Mouse (Mus musculus): ENCODE measurements around the gene Wwc2. TPM values are rescaled to one million over a fixed set of nuclear protein-coding genes. Genes with fewer than 3 reads are reported as not detected.

Wwc2 gene
- polyA plus RNA-seq, 1 experiment from 2014 or later: 5.6 TPM

DNA sequence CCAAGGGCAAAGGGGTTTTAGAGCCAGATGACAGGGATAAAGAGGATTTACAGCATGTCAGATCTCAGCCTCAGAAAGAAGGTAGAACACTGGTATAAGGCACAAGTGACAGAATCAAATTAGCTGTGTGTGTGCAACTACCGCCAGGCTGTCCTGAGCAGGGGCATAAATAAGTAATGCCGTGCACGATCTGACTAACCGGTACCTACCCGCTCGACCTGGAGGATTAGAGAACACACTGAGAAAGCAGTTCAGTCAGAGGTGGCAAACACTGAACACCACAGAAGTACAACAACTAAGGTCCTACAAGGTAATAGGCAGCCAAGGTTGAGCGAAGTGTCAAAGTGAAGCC, 15.8 kb downstream of the Wwc2 start:
- Histone ChIP-seq H3K4me3 (ENCODE audit: inconsistent target) (no peak overlapping the region), H3K79me2 (ENCODE audit: inconsistent target) (peaks cover 48% of the 10 kb centered on the region; the same call in 1 of the 2 replicates)
- WGBS (ENCODE audit: missing documents): 54% methylated on average over 7 of the region's 7 CpGs

DNA sequence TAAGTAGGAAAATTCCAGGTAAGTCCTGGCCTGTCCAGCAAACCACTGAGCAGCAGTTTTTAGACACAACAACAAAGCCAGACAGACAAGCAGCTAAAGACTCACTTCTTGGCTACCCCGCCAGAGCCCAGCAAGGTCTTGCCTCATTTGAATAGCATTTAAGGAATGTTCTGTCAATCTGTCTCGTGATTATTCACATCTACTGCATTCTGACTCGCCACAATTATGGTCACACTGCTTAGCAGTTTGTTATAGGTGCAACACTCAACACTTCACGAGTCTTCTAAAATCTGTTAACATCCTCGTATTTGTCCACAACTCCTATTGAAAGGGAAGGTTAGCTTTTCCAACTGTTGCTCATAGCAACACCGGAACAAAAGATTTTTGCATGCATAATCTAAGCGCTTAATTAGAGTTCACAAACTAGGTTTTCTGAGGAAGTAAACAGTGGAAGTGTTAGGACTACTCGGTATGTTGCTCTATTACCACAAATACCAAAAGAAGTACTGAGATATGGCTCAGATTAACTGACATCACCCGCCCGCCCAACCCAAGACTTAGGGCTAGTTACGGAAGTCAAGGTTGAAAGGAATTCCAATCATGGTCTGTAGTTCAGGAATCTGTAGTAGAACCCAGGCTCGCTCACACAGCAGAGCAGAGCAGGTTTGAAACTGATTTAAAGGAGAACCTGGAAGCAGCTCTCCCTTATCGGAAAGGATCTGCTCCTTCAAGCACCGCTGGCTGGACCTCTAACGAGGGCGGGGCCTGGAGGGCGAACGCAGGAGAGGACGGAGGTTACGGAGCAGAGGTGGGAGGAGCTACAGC, 16.4 kb downstream of the Wwc2 start:
- no peaks in the 10 kb centered on the region for H3K36me3 ChIP-seq (ENCODE audit: inconsistent target)
- H3K4me3 ChIP-seq (ENCODE audit: inconsistent target): no peak overlapping the region
- H3K27ac ChIP-seq: no peak overlapping the region
- peaks cover 48% of the 10 kb centered on the region; the same call in 1 of the 2 replicates for H3K79me2 ChIP-seq (ENCODE audit: inconsistent target)
- WGBS (ENCODE audit: missing documents): 84% methylated on average over 20 of the region's 20 CpGs

More for the DNA sequence above, 15.8 kb downstream of the Wwc2 start:
- H3K27ac ChIP-seq: no peak overlapping the region
- H3K36me3 ChIP-seq (ENCODE audit: inconsistent target): no peaks in the 10 kb centered on the region

DNA sequence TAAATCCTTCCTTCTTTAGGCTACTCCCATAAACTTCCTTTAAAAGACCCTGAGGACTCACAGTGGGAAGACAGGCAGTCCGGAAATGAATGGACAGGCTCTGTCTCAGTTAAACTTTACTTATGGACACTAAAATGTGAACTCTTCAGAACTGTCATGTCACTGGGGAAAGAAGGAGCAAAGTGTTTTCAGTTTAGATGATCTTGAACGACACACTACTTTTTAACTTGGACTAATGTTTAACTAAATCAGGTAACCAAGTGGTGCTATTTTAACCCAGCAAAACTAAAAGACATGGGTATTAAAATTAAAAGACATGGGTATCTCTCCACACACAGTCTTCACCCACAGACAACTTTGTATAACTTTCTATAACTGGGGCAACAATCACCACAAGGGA, 19.6 kb downstream of the Wwc2 start:
- WGBS (ENCODE audit: missing documents): 90% methylated on average over 2 of the region's 2 CpGs
- H3K36me3 ChIP-seq (ENCODE audit: inconsistent target): no peaks in the 10 kb centered on the region
- peaks cover 34% of the 10 kb centered on the region; the same call in 1 of the 2 replicates for H3K79me2 ChIP-seq (ENCODE audit: inconsistent target)
- no peak overlapping the region for H3K4me3 ChIP-seq (ENCODE audit: inconsistent target)
- no peak overlapping the region for H3K27ac ChIP-seq

DNA sequence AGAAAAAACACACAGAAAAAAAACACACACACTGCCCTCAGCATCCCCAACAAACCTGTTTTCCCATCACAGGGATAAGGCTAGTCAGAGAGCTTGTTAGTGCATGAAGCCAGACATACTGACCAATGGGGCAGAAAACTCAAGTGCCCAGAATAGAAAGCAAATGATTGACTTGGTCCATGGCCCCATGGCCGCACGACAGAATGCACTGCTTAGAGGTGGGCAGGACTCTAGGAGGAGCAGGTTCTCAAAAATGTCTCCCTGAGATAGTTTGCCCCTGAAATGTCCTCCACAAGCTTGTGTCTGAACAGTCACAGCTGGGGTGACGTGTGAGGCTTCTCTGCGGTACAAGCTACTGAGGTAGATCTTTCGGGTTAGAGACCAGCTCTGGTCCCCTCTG, 20.1 kb downstream of the Wwc2 start:
- no peak overlapping the region for H3K27ac ChIP-seq
- 94% methylated on average over 5 of the region's 5 CpGs for WGBS (ENCODE audit: missing documents)

DNA sequence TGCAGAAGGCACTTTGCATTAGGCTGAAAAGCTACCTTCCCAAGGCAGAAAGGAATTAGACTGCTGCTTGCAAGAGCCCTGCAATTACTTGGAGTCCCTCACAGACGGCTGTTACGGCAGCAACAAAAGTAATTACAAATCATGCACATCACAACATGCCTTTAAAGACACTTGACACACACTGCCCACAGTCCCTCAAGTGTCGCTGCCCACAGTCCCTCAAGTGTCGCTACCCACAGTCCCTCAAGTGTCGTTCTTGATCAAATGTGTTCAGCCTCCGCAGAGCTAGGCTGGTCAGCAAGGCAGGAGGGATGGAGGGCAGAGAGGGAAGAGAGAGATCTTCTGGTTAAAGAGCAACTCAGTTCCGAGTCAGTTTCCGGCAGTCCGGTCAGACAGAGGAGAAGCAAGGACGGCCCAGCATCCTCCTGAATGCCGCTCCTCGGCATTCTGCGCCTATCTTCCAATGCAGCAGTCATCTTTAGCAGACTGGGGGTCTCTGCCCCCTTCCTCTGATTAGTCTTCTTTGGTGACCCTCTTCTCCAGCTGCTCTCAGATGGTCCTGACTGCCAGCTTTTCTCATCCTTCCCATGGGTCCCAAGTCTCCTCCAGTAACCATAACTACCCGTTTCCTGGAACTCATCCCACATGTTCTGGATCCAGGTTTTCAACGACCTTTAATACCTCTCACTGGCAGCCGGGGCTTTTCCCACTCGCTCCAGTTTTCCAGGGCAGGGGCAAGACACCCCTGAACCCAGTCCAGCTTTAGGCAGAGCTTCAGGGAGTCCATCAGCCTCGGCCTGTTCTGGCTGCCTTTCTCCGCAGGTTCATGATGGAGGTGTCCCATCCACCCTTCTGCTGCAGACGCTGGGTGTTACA, 23.4 kb downstream of the Wwc2 start:
- Histone ChIP-seq H3K27ac (no peak overlapping the region), H3K36me3 (ENCODE audit: inconsistent target) (no peaks in the 10 kb centered on the region), H3K4me3 (ENCODE audit: inconsistent target) (no peak overlapping the region), H3K79me2 (ENCODE audit: inconsistent target) (peaks cover 14% of the 10 kb centered on the region; the same call in 1 of the 2 replicates)
- 95% methylated on average over 20 of the region's 20 CpGs for WGBS (ENCODE audit: missing documents)

More for the DNA sequence above, 20.1 kb downstream of the Wwc2 start:
- Histone ChIP-seq H3K79me2 (ENCODE audit: inconsistent target) (peaks cover 32% of the 10 kb centered on the region; the same call in 1 of the 2 replicates), H3K4me3 (ENCODE audit: inconsistent target) (no peak overlapping the region), H3K36me3 (ENCODE audit: inconsistent target) (no peaks in the 10 kb centered on the region)

DNA sequence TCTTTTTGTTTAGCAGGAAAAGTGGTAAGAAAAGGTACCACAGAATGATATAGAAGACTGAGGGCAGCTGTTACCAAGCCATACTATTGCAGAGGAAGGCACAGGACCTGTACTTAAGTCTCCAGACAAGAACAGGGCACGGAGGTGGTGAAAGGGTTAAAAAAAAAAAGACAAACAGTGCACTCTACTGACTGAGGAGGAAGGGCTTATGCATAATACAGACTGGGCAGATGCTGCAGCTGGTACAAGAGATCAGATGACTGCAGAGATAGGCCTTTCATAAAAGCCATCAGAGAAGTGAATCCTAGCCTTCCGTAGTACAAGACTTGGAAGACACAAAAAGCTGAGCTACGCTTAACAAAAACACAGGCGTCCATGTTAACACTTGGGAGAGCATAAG, 28.2 kb downstream of the Wwc2 start:
- H3K4me3 ChIP-seq (ENCODE audit: inconsistent target): no peak overlapping the region
- no peaks in the 10 kb centered on the region for H3K79me2 ChIP-seq (ENCODE audit: inconsistent target)
- 100% methylated on average over 4 of the region's 4 CpGs for WGBS (ENCODE audit: missing documents)
- H3K27ac ChIP-seq: no peak overlapping the region
- no peaks in the 10 kb centered on the region for H3K36me3 ChIP-seq (ENCODE audit: inconsistent target)

DNA sequence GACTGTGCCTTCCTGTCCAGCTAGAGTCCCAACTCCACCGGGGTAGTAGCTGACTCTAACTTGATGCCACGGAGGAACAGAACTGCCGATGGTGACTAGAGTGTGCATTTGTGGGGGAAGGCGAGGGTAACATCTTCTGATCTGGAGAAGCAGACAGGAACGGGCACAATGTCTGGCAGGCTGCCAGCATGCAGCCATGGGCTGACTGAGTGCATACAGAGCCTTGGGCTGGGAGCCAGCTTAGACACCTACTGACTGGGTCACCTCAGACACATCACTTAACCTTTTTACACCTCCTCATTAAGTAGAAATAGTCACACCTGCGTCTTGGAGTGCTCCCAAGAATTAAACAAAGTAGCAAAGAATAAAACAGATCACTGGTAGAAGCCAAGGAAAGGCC, 28.7 kb downstream of the Wwc2 start:
- Histone ChIP-seq H3K4me3 (ENCODE audit: inconsistent target) (no peak overlapping the region), H3K79me2 (ENCODE audit: inconsistent target) (no peaks in the 10 kb centered on the region), H3K27ac (no peak overlapping the region), H3K36me3 (ENCODE audit: inconsistent target) (no peaks in the 10 kb centered on the region)
- 68% methylated on average over 6 of the region's 6 CpGs for WGBS (ENCODE audit: missing documents)

DNA sequence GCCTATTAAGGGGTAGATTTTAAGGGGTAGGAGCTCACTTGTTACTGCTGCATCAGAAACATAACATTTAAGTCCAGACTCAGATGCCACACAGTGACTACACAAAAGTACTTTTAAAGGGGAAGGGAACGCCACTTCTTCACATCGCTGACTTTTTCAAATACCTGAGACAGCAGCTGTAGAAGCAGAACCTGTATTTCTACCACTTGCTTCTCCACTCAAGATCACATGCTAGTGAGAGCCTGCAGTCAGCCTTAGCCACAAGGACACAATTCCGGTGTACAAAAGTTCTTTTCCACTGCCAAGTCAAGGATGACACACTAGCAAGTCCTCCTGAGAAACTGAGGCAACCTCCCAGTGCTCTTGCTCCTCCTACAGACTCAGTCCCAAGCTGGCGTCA, 33.2 kb downstream of the Wwc2 start:
- Histone ChIP-seq H3K36me3 (ENCODE audit: inconsistent target) (no peaks in the 10 kb centered on the region), H3K79me2 (ENCODE audit: inconsistent target) (no peaks in the 10 kb centered on the region; the same call in 1 of the 2 replicates), H3K27ac (no peak overlapping the region), H3K4me3 (ENCODE audit: inconsistent target) (no peak overlapping the region)
- WGBS (ENCODE audit: missing documents): 100% methylated on average over 4 of the region's 4 CpGs

DNA sequence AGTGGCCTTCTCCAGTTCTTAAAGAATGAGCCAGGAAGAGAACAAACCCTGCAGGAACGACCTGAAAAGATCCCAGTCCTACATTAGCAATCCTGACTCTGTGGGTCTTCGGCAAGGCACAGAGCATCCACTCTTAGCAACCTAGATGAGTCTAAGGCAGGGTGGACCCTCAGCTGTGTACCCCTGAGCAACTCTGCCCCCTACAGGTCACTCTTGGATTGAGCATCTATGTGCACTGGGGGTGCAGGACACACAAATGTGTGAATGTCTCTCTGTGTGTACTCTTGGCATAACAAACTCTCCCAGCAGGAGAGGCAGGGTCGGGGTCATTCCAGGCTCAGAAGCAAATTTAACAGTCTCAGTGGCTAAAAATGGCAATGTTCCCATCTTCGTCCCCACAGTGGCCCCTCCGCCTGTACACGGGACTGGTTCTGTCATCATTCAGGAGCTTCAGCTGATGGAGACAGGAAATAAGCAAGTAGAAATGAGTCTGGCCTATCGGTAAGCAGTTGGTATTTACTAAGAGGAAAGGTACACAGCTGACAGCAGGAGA, 39.3 kb downstream of the Wwc2 start:
- H3K4me3 ChIP-seq (ENCODE audit: inconsistent target): no peak overlapping the region
- H3K36me3 ChIP-seq (ENCODE audit: inconsistent target): no peaks in the 10 kb centered on the region
- H3K27ac ChIP-seq: no peak overlapping the region
- WGBS (ENCODE audit: missing documents): 89% methylated on average over 7 of the region's 7 CpGs
- H3K79me2 ChIP-seq (ENCODE audit: inconsistent target): peaks cover 21% of the 10 kb centered on the region; the same call in 1 of the 2 replicates

DNA sequence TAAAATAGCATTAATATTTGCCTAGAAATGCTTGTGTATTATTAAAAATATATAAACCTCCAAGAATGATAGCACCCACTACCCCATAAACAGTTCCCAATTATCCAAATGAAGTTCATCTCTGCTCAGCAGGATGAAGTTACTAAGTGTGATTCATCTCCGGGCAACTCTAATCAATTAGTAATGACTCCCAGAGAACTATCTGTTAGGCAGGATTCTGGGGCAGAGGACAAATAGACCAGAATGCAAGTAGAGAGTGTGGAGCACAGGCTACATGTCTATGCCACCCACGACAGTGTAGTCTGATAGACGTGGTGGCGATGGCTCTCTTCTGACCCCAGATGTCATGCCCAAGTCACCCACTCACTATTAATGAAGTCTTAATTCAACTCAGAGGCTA, 41.9 kb downstream of the Wwc2 start:
- no peak overlapping the region for H3K27ac ChIP-seq
- H3K4me3 ChIP-seq (ENCODE audit: inconsistent target): no peak overlapping the region
- WGBS (ENCODE audit: missing documents): 92% methylated on average over 4 of the region's 4 CpGs
- H3K79me2 ChIP-seq (ENCODE audit: inconsistent target): peaks cover 37% of the 10 kb centered on the region; the same call in 1 of the 2 replicates
- no peaks in the 10 kb centered on the region for H3K36me3 ChIP-seq (ENCODE audit: inconsistent target)

DNA sequence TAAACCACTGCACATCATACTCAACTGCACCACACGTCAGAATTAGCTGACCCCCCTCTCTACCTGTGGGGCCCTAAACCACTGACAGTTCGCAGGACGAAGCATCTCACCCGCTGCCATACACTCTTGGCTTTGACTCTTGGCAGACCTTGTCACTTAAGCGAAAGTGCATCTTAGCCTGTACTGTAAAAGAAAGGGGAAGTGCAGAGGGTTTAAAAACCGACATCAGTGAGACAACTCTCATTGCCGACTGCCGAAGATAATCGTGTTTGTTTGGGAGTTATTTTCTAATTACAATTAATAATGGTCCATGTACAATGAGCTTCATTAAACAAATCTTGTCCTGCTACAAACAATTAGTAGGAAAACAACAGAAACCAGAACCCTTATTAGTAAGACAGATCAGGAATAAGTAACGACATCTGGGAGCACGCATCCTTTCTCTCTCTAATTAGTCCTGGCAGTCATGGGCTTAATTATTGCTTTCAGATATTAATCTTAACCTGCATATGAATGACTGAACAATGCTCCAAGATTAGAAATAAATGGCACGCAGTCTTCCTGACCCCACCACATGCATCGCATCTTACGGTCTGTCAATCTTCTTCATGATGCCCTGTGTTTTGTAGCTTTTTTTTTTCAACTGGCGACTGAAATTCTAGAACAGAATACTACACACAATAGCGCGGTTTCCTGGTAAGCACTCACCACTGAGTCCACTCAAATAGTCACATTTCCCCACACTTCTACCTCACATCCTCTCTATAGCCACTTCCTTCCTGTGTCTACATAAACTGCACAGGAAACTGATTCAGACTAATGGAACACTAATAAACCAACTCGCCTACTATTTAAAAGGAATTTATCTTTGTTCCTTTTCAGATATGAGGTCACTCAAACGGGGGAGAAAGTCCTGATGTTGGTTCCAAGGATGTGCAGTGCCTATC, 42.8 kb downstream of the Wwc2 start:
- peak overlapping the region; percentile 43 for H3K4me3 ChIP-seq (ENCODE audit: inconsistent target)
- H3K36me3 ChIP-seq (ENCODE audit: inconsistent target): no peaks in the 10 kb centered on the region
- H3K27ac ChIP-seq: peak overlapping the region; percentile 72
- WGBS (ENCODE audit: missing documents): under 1% methylated on average over 19 of the region's 19 CpGs
- peaks cover 37% of the 10 kb centered on the region; the same call in 1 of the 2 replicates for H3K79me2 ChIP-seq (ENCODE audit: inconsistent target)

DNA sequence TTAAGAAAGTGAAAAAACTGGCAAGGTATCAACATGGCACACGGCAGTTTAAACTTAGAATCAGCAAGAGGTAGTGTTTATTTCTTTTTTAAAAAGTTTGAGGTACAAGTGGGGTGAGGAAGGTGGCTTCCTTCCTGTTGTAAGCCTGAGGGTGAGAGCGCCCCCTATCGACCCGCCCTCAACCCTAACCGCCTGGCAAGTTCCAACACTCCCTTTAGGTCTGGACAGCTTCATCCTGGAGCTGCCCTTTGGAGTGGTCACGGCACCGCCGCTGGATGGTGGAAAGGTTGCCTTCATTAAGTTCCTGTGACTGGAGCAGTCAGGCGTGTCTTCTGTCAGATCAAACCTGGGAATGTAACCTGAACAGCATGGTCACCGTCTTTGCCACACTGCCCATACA, 47.7 kb downstream of the Wwc2 start:
- Histone ChIP-seq H3K4me3 (ENCODE audit: inconsistent target) (no peak overlapping the region), H3K27ac (no peak overlapping the region), H3K79me2 (ENCODE audit: inconsistent target) (peaks cover 48% of the 10 kb centered on the region; the same call in 1 of the 2 replicates), H3K36me3 (ENCODE audit: inconsistent target) (no peaks in the 10 kb centered on the region)
- 68% methylated on average over 10 of the region's 10 CpGs for WGBS (ENCODE audit: missing documents)

DNA sequence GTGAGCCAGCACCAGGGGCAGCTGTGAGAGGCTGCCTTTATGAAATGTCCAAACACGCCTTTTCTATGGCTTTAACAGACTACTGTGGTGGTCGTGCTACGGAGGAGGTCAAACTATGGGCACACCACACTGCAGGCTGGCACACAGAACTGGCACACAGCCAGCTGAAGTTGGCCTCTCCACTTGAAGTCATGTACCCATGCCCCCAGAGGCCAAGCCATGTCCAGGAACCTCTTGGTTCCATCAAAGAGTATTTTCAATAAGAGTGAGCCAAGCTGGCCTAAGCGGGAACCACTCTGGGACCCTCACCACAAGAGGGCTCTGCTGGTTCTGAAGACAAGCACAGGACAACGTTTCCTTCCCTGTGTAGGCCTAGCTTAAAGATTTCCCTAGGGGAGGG, 49.7 kb downstream of the Wwc2 start:
- no peaks in the 10 kb centered on the region for H3K36me3 ChIP-seq (ENCODE audit: inconsistent target)
- H3K79me2 ChIP-seq (ENCODE audit: inconsistent target): peaks cover 34% of the 10 kb centered on the region; the same call in 1 of the 2 replicates
- no peak overlapping the region for H3K4me3 ChIP-seq (ENCODE audit: inconsistent target)
- 77% methylated on average over 4 of the region's 5 CpGs for WGBS (ENCODE audit: missing documents)
- 0 out of 2 replicates have a peak overlapping the region, but pooled peaks have one; percentile 44 for H3K27ac ChIP-seq
